Mouse (Mus musculus) heart, postnatal 25 days (tissue): ENCODE measurements around the gene Kcnma1. TPM values are rescaled to one million over a fixed set of nuclear protein-coding genes. Genes with fewer than 3 reads are reported as not detected.

ENCODE experiments used
- DNase-seq: peaks from one replicate; pipeline ENCODE4 v3.0.0; 2022; ENCODE audit warnings: low spot score
- intact Hi-C: fragments of 180-260 bp; cut with DNase I; formaldehyde crosslinking; loops from one replicate; pipeline ENCODE4 v1.15.1; 2025
- total RNA-seq, 2 experiments: library from RNA; stranded (reverse); gene quantifications; 2 replicates each; pipeline ENCODE4 v1.2.3; 2021

Gene Kcnma1
- total RNA-seq, result under 1 TPM; 0.45 to 0.81 TPM

GRCm38 (mm10) chr14:24014391-24014790 lies at the start of gene Kcnma1:
Kcnma1 (minus strand) TSS chr14:24014491.
- no peak for DNase-seq
- intact Hi-C loops, result no loop called here

- intact Hi-C loops, result no loop called here
- no peak for DNase-seq
Measured at GRCm38 (mm10) chr14:24059747-24060146, 45.5 kb upstream of the Kcnma1 start.

- DNase-seq, result no peak
- intact Hi-C loops, result no loop called here
Measured at GRCm38 (mm10) chr14:24059287-24059686, 45.0 kb upstream of the Kcnma1 start.

GRCm38 (mm10) chr14:24051821-24052220 lies 37.5 kb upstream of the Kcnma1 start:
- intact Hi-C loops, result no loop called here
- DNase-seq, result no peak

GRCm38 (mm10) chr14:24036609-24037008 lies 22.3 kb upstream of the Kcnma1 start:
- intact Hi-C loops, result no loop called here
- no peak for DNase-seq

- no peak for DNase-seq
- intact Hi-C loops, result no loop called here
Measured at GRCm38 (mm10) chr14:24036208-24036535, 21.9 kb upstream of the Kcnma1 start.

GRCm38 (mm10) chr14:24035486-24036207 lies 21.4 kb upstream of the Kcnma1 start:
- intact Hi-C loops, result no loop called here
- DNase-seq, result no peak

GRCm38 (mm10) chr14:24032876-24033389 lies 18.6 kb upstream of the Kcnma1 start:
- no peak for DNase-seq
- intact Hi-C loops, result no loop called here

- no peak for DNase-seq
Measured at GRCm38 (mm10) chr14:24032201-24032600, 17.9 kb upstream of the Kcnma1 start.

GRCm38 (mm10) chr14:24020718-24021117 lies 6.4 kb upstream of the Kcnma1 start:
- DNase-seq, result no peak
- intact Hi-C loops, result no loop called here

More at GRCm38 (mm10) chr14:24032201-24032600, 17.9 kb upstream of the Kcnma1 start:
- intact Hi-C loops, result no loop called here

GRCm38 (mm10) chr14:24009978-24010377 lies 4.3 kb downstream of the Kcnma1 start:
- intact Hi-C loops, result loop anchor here (2.0 kb wide), 1 partner anchor 427 kb away; no protein-coding TSS in a partner anchor
- DNase-seq, result no peak

- no peak for DNase-seq
- intact Hi-C loops, result loop anchor here (1.0 to 2.0 kb wide), 2 partner anchors 217 to 425 kb away; no protein-coding TSS in a partner anchor
Measured at GRCm38 (mm10) chr14:24008252-24008651, 6.0 kb downstream of the Kcnma1 start.

- DNase-seq, result no peak
- intact Hi-C loops, result no loop called here
Measured at GRCm38 (mm10) chr14:24006276-24006675, 8.0 kb downstream of the Kcnma1 start.

GRCm38 (mm10) chr14:24004471-24005271 lies 9.6 kb downstream of the Kcnma1 start:
- no peak for DNase-seq
- intact Hi-C loops, result no loop called here

- intact Hi-C loops, result no loop called here
Measured at GRCm38 (mm10) chr14:24003450-24004381, 10.6 kb downstream of the Kcnma1 start.

GRCm38 (mm10) chr14:24002647-24003046 lies 11.6 kb downstream of the Kcnma1 start:
- DNase-seq, result no peak
- intact Hi-C loops, result no loop called here

More at GRCm38 (mm10) chr14:24003450-24004381, 10.6 kb downstream of the Kcnma1 start:
- no peak for DNase-seq

- DNase-seq, result no peak
- intact Hi-C loops, result no loop called here
Measured at GRCm38 (mm10) chr14:23997912-23998311, 16.4 kb downstream of the Kcnma1 start.

- intact Hi-C loops, result no loop called here
Measured at GRCm38 (mm10) chr14:23995831-23996230, 18.5 kb downstream of the Kcnma1 start.

GRCm38 (mm10) chr14:23990871-23991270 lies 23.4 kb downstream of the Kcnma1 start:
- no peak for DNase-seq
- intact Hi-C loops, result no loop called here

More at GRCm38 (mm10) chr14:23995831-23996230, 18.5 kb downstream of the Kcnma1 start:
- DNase-seq, result no peak

GRCm38 (mm10) chr14:23989696-23990095 lies 24.6 kb downstream of the Kcnma1 start:
- intact Hi-C loops, result no loop called here
- no peak for DNase-seq
